Mouse (Mus musculus): Measurements from ENCODE around the gene Ezh1.

Gene Ezh1

DNA sequence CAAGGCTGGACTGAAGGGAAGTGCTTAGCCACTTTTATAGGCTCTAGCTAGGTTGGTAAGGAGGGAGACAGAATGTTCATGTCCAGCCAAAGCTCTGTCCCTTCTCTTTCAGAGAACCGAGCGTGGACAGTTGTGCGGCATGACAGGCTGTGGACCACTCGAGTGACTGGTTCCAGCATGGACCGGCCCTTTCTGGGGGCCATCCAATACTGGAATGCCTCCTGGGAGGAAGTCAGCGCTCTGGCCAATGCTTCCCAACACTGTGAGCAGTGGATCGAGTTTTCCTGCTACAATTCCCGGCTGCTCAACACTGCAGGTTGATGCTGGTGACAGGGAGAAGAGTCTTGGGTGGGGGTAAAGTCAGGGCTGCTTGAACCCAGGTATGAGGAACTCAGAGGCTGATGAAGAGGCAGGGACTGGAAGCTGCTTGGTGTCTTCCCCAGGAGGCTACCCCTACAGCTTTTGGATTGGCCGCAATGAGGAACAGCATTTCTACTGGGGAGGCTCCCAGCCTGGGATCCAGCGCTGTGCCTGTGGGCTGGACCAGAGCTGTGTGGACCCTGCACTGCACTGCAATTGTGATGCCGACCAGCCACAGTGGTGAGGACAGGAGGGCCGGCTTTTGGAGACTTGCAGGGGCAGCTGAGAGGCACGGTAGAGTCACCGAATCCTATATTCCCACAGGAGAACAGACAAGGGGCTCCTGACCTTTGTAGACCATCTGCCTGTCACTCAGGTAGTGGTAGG is 43.3 kb downstream of the Ezh1 start:
- in situ Hi-C loops (cut with MboI, MseI), result loop anchor here (5.0 kb wide), 1 partner anchor 54 kb away; no protein-coding TSS in a partner anchor

- in situ Hi-C loops (cut with MboI, MseI), result loop anchor here (5.0 kb wide), 1 partner anchor 55 kb away; no protein-coding TSS in a partner anchor
These were observed 44.3 kb downstream of the Ezh1 start for GRCm38 (mm10) chr11:101181961-101182360.

DNA sequence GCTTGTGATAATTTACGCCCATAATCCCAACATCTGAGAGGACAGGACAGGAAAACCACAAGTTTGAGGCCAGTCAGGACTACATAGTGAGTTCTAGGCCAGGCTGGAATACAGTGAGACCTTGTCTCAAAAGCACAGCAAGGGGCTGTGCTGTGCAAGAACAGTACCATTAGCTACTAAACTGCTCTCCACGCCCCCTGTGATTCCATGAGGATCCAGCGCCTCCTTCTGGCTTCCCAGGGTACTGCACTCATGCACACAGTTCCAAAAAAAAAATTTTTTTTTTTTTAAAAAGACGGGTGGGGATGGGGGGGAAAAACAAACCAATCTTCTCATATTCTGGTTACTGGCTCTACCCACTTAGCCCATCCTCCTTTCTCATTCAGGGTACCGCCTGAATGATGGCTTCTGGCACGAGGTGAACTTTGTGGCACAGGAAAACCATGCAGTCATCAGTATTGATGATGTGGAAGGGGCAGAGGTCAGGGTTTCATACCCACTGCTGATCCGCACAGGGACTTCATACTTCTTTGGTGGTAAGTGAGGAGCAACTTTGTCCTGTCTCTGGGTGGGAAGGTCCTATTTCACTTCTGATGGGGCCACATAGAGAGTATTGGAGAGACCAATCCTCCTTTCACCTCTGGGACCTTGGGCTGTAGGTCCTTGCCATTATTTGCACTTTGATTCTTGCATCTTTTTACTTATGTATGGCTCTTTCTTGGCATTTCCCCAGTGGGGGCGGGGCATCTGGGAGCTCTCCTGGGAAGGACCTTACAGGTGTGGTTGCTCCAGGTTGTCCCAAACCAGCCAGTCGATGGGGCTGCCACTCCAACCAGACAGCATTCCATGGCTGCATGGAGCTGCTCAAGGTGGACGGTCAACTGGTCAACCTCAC is 45.2 kb downstream of the Ezh1 start:
- in situ Hi-C loops (cut with MboI, MseI), result loop anchor here (5.0 kb wide), 1 partner anchor 56 kb away; no protein-coding TSS in a partner anchor

- in situ Hi-C loops (cut with MboI, MseI), result loop anchor here (5.0 kb wide), 1 partner anchor 57 kb away; no protein-coding TSS in a partner anchor
These were observed 46.0 kb downstream of the Ezh1 start for GRCm38 (mm10) chr11:101180261-101180660.

DNA sequence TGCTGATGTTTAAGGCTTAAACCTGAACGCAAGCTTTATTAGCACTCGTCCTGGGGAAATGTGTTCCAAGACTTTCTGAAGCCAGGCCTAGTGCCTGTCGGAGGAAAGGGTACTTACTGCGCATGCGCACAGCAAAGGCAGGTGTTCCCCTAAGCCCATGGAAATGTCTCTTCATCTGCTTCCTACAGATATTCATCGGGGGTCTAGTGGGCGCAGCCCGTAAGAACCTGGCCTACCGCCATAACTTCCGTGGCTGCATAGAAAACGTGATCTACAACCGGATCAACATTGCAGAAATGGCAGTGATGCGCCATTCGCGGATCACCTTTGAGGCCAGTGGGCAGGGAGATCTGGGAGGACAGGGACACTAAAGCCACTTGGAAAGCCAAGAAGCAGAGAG is 47.0 kb downstream of the Ezh1 start:
- in situ Hi-C loops (cut with MboI, MseI), result no loop called here

DNA sequence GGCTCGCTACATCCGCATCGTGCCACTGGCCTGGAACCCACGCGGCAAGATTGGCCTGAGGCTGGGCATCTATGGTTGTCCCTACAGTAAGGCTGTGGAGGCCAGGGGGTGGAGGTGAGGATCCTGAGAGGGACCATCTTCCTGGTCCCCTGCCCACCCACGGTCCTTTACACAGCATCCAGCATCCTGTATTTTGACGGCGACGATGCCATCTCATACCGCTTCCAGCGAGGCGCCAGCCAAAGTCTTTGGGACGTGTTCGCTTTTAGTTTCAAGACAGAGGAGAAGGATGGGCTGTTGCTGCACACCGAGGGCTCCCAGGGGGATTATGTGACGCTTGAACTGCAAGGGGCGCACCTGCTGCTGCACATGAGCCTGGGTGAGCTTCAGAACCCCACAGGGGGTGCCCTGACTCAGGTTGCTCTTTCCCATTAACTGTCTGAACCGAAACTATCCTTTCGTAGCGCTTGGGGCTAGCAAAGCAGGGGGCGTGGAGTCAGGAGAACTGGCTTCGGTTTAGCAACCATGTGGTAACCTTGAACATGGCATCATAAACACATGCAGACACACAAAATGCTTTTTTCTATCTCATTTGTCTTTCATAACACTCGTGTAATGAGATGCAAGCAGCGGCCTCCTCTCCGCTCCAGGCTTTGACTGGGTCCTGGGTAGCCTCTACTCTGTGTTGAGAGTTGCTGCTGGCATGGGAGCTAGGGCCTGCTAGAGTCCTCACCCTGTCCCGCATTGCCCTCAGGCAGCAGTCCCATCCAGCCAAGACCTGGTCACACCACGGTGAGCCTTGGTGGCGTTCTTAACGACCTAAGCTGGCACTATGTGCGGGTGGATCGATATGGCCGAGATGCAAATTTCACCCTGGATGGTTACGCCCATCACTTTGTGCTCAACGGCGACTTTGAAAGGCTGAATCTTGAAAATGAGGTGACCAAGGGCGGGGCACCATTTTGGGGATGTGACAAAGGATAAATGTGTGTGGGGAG is 47.9 kb downstream of the Ezh1 start:
- in situ Hi-C loops (cut with MboI, MseI), result no loop called here

DNA sequence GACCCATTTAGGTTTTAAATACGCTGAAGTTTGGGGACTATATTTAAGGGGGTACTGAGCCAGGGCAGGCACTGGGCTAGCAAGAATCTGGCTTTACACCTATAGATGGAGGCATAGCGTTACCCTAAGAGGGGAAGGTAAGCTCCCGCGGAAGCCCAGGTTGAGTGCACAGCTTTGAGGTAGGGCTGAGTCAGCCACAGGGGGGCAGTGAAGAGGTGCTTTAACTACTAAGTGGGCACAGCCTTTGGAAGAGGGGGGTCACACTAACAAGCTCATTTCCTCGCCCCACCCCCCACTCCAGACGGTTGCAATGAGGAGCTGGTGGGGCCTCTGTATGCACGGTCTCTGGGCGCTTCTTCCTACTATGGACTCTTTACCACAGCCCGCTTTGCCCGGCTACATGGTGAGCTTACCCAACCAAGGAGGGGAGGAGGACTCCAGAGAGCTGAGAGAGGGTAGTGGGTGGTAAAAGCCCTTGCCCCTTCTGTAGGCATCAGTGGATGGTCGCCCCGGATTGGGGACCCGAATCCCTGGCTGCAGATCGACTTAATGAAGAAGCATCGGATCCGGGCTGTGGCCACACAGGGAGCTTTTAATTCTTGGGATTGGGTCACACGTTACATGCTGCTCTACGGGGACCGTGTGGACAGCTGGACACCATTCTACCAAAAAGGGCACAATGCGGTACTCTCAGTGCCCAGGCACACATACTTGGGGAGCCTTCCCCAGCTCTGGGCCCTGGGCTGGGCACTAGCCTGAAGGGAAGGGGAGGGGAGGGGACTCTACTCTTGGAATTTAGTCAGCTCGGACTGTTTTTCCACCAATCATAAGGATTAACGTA is 49.1 kb downstream of the Ezh1 start:
- in situ Hi-C loops (cut with MboI, MseI), result no loop called here

DNA sequence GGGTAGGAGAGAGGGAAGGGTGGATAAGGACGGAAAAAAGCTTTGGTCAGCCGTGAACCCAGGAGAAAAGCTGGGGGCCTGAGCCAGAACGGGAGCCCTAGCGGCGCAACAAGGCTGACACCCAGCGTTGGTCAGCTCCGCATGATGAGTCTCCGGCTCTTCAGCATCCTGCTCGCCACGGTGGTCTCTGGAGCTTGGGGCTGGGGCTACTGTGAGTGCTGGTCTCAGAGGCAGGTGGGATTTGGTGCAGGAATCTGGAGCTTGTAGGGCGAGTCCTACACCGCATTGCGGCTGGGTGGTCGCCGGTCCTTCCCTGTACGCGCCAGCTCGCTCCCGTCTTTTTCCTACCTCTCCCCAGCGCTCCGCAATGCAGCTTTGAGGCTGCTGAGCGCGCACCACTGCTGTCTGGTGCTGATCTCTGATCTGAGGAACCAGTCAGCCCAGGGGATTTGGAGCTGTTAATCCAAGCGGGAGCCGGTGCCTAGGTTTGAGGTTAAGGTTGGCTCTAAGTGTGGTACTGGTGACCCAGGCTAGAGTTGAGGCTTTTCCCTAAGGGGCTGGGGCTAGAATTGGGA is 50.1 kb downstream of the Ezh1 start:
- in situ Hi-C loops (cut with MboI, MseI), result no loop called here

- in situ Hi-C loops (cut with MboI, MseI), result no loop called here
These were observed 50.6 kb downstream of the Ezh1 start for GRCm38 (mm10) chr11:101175636-101176116.

DNA sequence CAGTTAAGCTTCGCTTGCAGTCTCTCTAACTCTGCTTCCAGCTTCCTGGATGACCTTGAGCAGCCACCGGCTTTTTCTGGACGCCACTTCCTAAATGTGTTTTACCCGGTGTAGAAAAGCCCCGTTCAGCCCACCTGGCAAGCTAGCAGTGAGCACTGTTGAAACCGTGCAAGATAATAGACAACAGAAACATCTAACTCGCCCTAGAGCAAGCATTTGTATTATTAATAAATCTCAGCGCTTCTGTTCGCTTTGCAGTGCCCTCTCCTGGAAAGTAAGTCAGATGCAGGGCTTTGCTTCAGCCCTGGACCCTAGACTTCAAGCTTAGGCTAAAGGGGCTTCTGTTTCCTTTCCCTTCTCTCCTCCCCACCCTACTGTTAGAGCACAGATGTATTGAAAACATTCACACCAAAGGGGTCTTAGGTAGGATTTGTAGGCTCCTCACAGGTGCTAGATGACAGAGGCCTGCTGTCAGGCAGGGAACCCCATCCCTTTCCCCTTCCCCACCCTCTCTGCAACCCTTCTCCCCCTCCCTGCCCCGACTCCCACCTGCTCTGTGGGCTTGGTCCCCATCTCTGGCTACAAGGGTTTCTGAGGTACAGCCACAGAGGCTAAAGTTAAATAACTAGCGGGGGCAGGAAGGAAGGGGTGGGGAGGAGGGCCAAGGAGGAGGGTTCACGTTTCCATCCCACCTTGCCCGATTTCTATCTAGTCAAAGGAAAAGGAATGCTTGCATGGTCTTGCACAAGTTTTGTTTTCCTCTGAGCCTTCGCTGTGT is 51.2 kb downstream of the Ezh1 start, which contains the start of gene Ccr10:
Ccr10 (minus strand) TSS at position 593 of the 778 bp plus-strand sequence.
- in situ Hi-C loops (cut with MboI, MseI), result no loop called here

DNA sequence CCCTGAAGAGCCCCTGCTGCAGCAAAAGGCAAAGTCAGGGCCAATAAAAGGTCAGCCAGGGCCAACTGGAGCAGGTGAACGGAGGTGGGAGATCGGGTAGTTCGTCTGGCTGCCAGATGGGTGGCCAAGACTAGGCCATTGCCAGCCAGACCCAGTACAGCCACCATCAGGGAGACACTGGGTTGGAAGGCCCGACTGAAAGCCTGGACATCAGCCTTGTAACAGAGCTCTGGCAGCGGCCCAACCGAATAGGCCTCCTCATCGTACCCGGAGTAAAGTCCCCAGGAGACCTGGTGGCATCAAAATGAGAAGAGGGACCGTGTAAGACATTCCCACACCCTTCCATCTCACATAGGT is 51.9 kb downstream of the Ezh1 start:
- in situ Hi-C loops (cut with MboI, MseI), result no loop called here

DNA sequence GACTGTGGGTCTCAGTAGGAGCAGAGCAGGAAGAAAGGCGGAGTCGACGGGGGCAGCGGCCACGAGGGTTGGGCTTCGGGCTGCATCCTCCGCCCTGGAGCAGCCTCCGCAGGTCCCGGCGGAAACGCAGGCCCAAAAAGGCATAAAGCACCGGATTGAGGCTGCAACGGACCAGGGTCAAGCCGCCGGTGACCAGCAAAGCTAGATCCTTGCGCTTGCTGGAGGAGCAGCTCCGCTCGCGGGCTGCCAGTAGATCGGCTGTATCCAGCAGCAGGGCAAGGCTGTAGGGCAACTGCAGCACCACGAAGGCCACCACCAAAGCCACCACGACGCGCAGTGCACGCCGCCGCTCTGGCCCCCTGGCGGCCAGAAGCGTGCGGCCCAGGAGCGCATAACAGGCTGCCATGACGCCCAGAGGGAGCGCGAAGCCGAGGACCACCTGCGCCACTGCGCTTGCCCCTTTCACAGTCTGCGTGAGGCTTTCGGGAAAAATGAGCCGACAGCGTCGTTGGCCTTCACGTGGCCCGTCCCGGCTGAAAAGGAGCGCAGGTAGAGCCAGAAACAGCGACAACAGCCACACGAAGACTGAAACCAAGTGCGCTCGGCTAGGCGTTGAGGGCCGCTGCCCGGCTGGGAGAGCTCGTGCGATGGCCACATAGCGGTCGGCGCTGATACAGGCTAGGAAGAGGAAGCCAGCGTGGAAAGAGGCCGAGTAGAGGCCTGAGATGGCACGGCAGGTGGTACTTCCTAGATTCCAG is 52.5 kb downstream of the Ezh1 start:
- in situ Hi-C loops (cut with MboI, MseI), result no loop called here

DNA sequence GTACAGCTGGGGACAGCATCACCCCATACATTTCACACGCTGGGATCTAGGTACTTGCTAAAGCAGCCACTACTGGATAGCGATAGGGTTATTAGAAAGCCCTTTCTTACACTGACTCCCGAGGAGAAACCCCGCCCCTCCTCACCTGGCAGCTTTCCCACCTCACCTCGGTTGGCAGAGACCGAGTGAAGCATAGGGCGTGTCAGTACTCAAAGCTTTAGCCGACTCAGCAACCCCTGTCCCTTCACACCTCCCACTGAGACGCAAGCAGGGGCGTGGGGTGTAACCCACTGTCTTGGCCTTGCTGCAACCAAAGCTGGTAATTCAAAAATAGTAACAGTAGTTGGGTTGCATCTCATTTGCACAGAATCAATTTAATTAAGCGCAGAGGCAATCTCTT is 53.2 kb downstream of the Ezh1 start:
- in situ Hi-C loops (cut with MboI, MseI), result no loop called here

DNA sequence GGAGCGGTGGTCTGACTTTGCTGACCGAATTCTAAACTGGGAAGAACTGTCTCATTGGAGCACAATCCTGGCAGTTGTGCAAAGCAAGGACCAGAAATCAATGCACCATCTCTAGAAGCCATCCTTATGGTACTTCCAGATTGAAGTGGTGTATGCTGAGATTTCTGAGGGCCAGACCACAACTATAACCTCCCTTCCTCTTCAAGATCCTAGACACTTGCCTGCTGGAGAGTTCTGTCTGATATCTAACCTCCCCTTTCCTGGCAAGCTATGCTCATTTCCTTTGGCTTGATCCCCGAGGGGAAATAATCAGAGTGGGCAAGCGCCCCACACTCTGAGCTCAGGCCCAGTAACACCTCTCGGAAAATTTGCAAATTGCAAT is 53.8 kb downstream of the Ezh1 start:
- in situ Hi-C loops (cut with MboI, MseI), result no loop called here

DNA sequence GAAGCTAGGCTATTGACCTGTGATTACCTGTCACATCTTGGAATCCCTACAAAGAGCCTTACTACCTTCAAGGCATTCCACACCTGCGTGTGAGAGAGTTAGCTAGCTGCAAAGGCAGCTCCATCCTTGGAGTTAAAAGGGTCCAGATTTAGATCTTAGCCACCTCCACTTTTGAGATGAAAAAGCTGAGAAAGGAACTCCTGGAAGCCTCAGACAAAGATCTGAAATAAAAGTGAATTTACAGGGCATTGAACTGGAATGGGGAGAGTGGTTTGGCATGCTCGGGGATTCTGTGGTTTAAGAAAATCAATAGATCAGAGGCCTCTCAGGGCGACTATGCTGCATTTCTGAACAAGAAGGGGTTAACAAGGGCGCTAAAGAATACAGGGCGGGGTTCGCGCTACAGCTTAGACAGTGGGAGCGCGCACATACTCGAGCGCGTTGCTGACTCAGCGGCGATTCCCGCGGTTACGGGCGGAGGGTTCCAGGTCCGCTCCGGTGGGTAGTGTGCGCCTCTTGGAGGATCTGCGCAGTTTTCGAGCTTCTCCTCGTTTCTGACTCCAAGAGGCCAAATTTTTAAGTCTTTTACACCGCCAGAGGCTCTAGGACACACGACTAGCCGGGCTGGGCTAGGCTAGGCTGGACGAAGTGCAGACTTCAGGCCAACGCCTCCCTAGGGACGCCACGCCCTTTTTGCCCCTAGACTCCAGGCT is 54.4 kb downstream of the Ezh1 start:
- in situ Hi-C loops (cut with MboI, MseI), result no loop called here

DNA sequence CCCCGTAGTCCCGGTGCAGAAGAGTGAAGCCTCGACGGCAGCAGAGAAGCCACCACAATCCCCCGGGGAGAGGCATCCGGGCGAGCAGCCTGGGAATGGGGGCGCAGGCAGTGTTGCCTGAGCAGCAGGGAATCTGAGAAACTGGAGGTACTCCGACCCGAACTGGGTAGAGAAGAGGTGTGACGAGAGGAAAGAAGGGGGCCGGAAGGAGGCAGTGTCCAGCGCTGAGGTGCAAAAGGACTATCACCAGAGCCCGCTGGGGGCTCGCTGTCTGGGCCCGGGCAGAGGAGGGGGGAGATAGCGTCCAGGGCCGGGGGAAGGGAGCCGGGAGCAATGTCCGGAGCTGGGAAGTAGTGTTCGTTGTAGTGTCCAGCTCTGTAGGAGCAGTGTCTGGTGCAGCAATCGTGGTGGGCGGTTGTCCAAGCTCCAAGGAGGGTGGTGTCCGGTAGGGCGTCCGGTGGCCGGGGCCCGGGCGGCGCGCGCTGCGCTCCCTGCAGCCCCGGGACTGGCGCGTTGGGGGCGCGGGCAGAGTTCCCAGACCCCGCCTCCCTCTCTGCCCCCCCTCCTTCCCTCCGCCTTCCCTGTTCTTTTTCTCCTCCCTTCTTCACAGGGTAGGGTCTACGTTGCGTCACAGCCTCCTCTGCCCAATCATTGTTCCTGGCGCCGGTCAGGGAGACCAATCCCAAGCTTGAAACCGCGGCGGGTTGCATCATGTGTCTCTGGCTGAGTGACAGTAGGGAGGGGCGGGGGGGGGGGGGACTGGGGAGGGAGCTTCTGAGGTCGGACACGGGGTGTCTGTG is 55.3 kb downstream of the Ezh1 start, which contains the start of gene Plekhh3:
Plekhh3 (minus strand) TSS at position 541 of the 800 bp plus-strand sequence.
- in situ Hi-C loops (cut with MboI, MseI), result no loop called here

DNA sequence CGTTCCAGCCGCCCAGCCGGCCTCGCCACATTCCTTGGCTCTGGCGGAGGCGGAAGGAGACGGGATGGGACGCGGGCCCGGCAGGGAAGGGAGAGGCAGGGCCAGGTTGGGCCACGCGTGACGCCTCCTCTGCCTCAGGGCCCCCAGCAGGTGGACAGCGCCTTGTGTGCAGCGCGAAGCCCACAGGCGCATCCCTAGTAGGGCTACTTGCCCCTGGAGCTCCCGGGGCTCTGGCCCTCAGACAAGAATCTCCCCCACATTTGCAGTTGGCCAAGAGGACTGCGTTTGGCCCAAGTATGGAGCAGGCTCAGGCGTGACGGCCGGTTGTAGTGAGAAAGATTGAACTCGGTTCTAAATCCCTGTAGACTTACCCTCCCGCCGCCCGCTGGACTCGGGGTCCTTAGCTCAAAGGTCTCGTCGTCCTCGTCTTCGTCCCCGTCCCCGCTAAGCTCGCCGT is 55.9 kb downstream of the Ezh1 start, which contains the start of gene Cntnap1:
Cntnap1 (plus strand) TSS at position 170 of the 457 bp plus-strand sequence.
- in situ Hi-C loops (cut with MboI, MseI), result no loop called here

Measured in regulatory T cell (primary cell).